Mouse (Mus musculus): ENCODE data around the gene Mycl.

GRCm38 (mm10) chr4:122972056-122972455 lies 23.4 kb upstream of the Mycl start:
- no peak for TF ChIP-seq CTCF (IDR thresholded peaks at IDR 0.05; ENCODE audit: low read depth, low read length)
- no peak for TF ChIP-seq GATA1 (IDR thresholded peaks at IDR 0.05; ENCODE audit: borderline replicate concordance, low read length)
- TF ChIP-seq POLR2AphosphoS5 (IDR thresholded peaks at IDR 0.05; ENCODE audit: insufficient replicate concordance, low read depth, low read length) = no peak
- TF ChIP-seq TAL1 (conservative IDR thresholded peaks at IDR 0.05; ENCODE audit: low read depth, low read length) = no peak
